Mouse (Mus musculus): ENCODE results near the gene Adamts2.

- TF ChIP-seq CTCF (IDR thresholded peaks at IDR 0.05): no peak
- no peak for TF ChIP-seq POLR2A (IDR thresholded peaks at IDR 0.05; ENCODE audit: insufficient read depth, low read depth, low read length)
Measured at GRCm38 (mm10) chr11:50726035-50726434, 124.2 kb downstream of the Adamts2 start.
